Mouse (Mus musculus): ENCODE results near the gene Nus1. TPM values are rescaled to one million over a fixed set of nuclear protein-coding genes. Genes with fewer than 3 reads are reported as not detected.

Gene Nus1
- polyA plus RNA-seq, 1 experiment = 7.3 TPM

DNA sequence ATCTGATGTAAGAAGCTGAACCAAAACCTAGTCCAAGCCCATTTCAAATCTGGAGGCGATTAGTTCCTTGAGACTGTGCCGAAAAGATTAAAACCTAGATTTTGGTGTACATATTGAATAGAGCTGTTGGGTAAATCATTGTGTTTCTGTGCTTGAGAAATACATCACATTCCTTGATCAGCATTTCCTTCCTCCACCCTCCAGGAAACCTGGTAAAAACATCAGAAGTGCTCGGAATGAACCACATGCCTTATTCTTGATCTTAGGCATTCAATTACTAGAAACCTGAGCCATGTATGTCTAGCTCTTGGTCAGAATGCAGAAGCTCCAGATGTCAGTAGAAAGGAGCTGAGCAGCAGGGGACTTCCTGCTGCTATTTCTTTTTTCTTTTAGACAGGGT, 27.9 kb upstream of the Nus1 start:
- H3K36me3 ChIP-seq (ENCODE audit: control insufficient read depth, insufficient read depth, low read length) = no peaks in the 10 kb centered on the region
- 0 out of 2 replicates have a peak, but pooled peaks cover 3% of the 10 kb centered on the region for H3K27me3 ChIP-seq (ENCODE audit: control insufficient read depth, insufficient read depth, low read length)
- WGBS = 71% methylated on average over 3 of the region's 3 CpGs
- no peak overlapping the region for H3K27ac ChIP-seq (ENCODE audit: insufficient read depth, low read length)
- H3K4me3 ChIP-seq (ENCODE audit: extremely low read depth, insufficient read depth, insufficient read length) = no peak overlapping the region
- no peaks in the 10 kb centered on the region for H3K4me1 ChIP-seq (ENCODE audit: control insufficient read depth, insufficient read depth, insufficient read length)
- DNase-seq (ENCODE audit: low read depth in 1 of 2, low spot score in 2 of 2) = no peak
- TF ChIP-seq CTCF (IDR thresholded peaks at IDR 0.05; ENCODE audit: extremely low read depth, insufficient read depth, insufficient read length, insufficient replicate concordance) (no peak), POLR2A (IDR thresholded peaks at IDR 0.05; ENCODE audit: low read depth, low read length) (no peak)

DNA sequence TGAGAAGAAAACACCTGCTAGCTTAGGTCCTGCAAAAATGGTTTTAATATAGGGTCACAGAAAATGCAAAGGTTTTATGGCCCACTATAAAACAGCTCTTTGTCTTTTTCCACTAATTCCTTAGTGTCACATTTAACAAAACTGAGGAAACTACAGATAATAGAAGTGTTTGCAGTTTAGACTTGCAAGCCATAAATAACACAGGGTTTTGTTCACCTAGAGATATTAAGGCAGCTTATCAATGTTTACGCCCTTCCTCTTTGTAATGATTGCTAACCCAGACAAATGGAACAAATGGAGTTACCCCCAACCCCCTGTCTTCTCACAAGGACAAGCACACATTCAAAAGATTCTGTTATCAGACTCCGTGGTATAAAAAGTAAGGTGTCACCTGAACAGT, 26.1 kb upstream of the Nus1 start:
- no peak for DNase-seq (ENCODE audit: low read depth in 1 of 2, low spot score in 2 of 2)
- whole genome bisulfite sequencing = 92% methylated on average over 2 of the region's 2 CpGs

DNA sequence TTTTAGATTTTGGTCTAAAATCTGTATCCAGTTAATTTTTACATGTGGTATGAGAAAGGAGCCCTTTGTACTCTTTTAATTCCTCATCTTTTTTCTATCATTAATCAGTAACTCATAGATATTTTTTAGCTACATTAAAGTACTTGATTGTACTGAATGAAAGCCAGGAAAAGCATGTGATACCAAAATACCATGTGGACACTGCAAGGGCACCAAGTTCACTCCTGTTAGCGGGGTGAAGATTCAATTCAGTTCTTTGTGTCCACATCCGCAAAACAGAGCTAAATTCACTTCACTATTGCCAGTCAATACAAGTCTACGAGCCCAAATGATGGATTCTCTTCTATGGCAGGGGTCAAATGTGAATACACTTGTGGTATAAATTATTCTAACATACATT, 20.7 kb upstream of the Nus1 start:
- Histone ChIP-seq H3K27ac (ENCODE audit: insufficient read depth, low read length) (no peak overlapping the region), H3K27me3 (ENCODE audit: control insufficient read depth, insufficient read depth, low read length) (no peaks in the 10 kb centered on the region), H3K4me3 (ENCODE audit: extremely low read depth, insufficient read depth, insufficient read length) (no peak overlapping the region), H3K4me1 (ENCODE audit: control insufficient read depth, insufficient read depth, insufficient read length) (no peaks in the 10 kb centered on the region), H3K36me3 (ENCODE audit: control insufficient read depth, insufficient read depth, low read length) (no peaks in the 10 kb centered on the region)
- 90% methylated on average over 3 of the region's 3 CpGs for WGBS
- DNase-seq (ENCODE audit: low read depth in 1 of 2, low spot score in 2 of 2) = no peak
- TF ChIP-seq CTCF (IDR thresholded peaks at IDR 0.05; ENCODE audit: extremely low read depth, insufficient read depth, insufficient read length, insufficient replicate concordance) (no peak), POLR2A (IDR thresholded peaks at IDR 0.05; ENCODE audit: low read depth, low read length) (no peak)

More for the DNA sequence above, 26.1 kb upstream of the Nus1 start:
- no peak for TF ChIP-seq CTCF (IDR thresholded peaks at IDR 0.05; ENCODE audit: extremely low read depth, insufficient read depth, insufficient read length, insufficient replicate concordance)
- TF ChIP-seq POLR2A (IDR thresholded peaks at IDR 0.05; ENCODE audit: low read depth, low read length) = no peak
- Histone ChIP-seq H3K27ac (ENCODE audit: insufficient read depth, low read length) (no peak overlapping the region), H3K27me3 (ENCODE audit: control insufficient read depth, insufficient read depth, low read length) (0 out of 2 replicates have a peak, but pooled peaks cover 3% of the 10 kb centered on the region), H3K4me3 (ENCODE audit: extremely low read depth, insufficient read depth, insufficient read length) (no peak overlapping the region), H3K4me1 (ENCODE audit: control insufficient read depth, insufficient read depth, insufficient read length) (no peaks in the 10 kb centered on the region), H3K36me3 (ENCODE audit: control insufficient read depth, insufficient read depth, low read length) (no peaks in the 10 kb centered on the region)

DNA sequence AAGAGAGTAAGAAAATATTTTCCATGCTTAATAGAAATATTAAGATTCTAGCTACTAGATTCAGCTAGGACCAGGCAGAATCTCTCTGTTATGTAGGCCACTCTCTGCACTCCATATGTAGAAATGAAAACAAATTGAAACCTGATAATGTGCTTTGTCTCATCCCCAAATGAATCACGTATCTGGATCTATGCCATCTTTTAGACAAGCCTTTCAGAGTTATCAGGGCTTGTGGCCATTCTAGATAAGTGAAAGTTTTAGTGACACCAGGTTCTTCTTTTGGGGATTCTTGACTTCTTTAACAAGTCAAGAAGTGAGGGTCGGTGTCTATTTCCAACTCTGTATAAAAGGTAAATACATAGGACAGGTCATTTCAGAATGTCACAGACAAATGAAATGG, 18.6 kb upstream of the Nus1 start:
- Histone ChIP-seq H3K4me3 (ENCODE audit: extremely low read depth, insufficient read depth, insufficient read length) (no peak overlapping the region), H3K36me3 (ENCODE audit: control insufficient read depth, insufficient read depth, low read length) (no peaks in the 10 kb centered on the region), H3K27me3 (ENCODE audit: control insufficient read depth, insufficient read depth, low read length) (no peaks in the 10 kb centered on the region), H3K4me1 (ENCODE audit: control insufficient read depth, insufficient read depth, insufficient read length) (no peaks in the 10 kb centered on the region), H3K27ac (ENCODE audit: insufficient read depth, low read length) (no peak overlapping the region)
- 81% methylated on average over 2 of the region's 2 CpGs for WGBS
- TF ChIP-seq POLR2A (IDR thresholded peaks at IDR 0.05; ENCODE audit: low read depth, low read length) (no peak), CTCF (IDR thresholded peaks at IDR 0.05; ENCODE audit: extremely low read depth, insufficient read depth, insufficient read length, insufficient replicate concordance) (no peak)
- no peak for DNase-seq (ENCODE audit: low read depth in 1 of 2, low spot score in 2 of 2)

DNA sequence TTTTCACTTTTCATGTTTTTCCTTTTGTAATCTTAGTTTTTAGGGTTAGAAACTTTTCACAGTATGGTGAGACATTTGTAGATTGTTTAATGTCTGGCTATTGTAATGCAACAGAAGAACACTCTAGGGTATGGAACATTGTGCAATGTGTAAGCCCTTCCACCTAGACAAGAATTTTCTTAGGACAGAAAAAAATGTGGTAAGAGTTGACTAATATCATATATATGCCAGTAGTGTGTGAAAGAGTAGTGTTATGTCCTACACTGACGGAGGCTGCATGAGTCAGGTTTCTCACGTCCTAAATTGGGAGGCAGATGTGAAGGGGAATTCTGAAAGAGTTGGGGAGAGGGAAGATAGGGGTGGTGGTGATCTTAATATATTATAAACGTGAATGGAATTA, 17.6 kb upstream of the Nus1 start:
- H3K36me3 ChIP-seq (ENCODE audit: control insufficient read depth, insufficient read depth, low read length) = no peaks in the 10 kb centered on the region
- H3K27ac ChIP-seq (ENCODE audit: insufficient read depth, low read length) = no peak overlapping the region
- WGBS = 64% methylated on average over 3 of the region's 3 CpGs
- no peaks in the 10 kb centered on the region for H3K4me1 ChIP-seq (ENCODE audit: control insufficient read depth, insufficient read depth, insufficient read length)
- no peak overlapping the region for H3K4me3 ChIP-seq (ENCODE audit: extremely low read depth, insufficient read depth, insufficient read length)
- no peaks in the 10 kb centered on the region for H3K27me3 ChIP-seq (ENCODE audit: control insufficient read depth, insufficient read depth, low read length)
- DNase-seq (ENCODE audit: low read depth in 1 of 2, low spot score in 2 of 2) = no peak
- TF ChIP-seq CTCF (IDR thresholded peaks at IDR 0.05; ENCODE audit: extremely low read depth, insufficient read depth, insufficient read length, insufficient replicate concordance) (no peak), POLR2A (IDR thresholded peaks at IDR 0.05; ENCODE audit: low read depth, low read length) (no peak)

DNA sequence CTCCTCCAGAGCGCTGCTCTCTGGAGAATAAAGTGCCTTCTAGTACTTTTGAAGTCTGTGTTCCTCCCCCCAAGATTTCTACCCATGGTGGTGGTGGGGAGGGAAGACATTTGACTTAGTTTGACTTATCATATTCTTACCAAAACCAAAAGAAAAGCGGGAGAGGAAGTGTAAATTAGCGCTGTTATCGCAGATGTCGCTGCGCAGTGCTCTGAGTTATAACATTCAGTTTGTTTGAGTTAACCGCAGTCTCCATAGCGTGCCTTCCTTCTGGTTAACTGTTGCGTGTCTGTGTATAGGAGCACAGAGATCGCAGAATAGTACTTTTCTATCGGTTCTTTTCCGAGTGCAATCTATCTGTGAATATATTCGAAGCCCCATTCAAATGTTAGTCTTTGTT, 12.2 kb upstream of the Nus1 start:
- no peak overlapping the region for H3K4me3 ChIP-seq (ENCODE audit: extremely low read depth, insufficient read depth, insufficient read length)
- 91% methylated on average over 13 of the region's 13 CpGs for WGBS
- no peak for DNase-seq (ENCODE audit: low read depth in 1 of 2, low spot score in 2 of 2)
- H3K4me1 ChIP-seq (ENCODE audit: control insufficient read depth, insufficient read depth, insufficient read length) = no peaks in the 10 kb centered on the region
- no peaks in the 10 kb centered on the region for H3K36me3 ChIP-seq (ENCODE audit: control insufficient read depth, insufficient read depth, low read length)
- H3K27me3 ChIP-seq (ENCODE audit: control insufficient read depth, insufficient read depth, low read length) = no peaks in the 10 kb centered on the region
- H3K27ac ChIP-seq (ENCODE audit: insufficient read depth, low read length) = no peak overlapping the region
- TF ChIP-seq CTCF (IDR thresholded peaks at IDR 0.05; ENCODE audit: extremely low read depth, insufficient read depth, insufficient read length, insufficient replicate concordance) (no peak), POLR2A (IDR thresholded peaks at IDR 0.05; ENCODE audit: low read depth, low read length) (no peak)

DNA sequence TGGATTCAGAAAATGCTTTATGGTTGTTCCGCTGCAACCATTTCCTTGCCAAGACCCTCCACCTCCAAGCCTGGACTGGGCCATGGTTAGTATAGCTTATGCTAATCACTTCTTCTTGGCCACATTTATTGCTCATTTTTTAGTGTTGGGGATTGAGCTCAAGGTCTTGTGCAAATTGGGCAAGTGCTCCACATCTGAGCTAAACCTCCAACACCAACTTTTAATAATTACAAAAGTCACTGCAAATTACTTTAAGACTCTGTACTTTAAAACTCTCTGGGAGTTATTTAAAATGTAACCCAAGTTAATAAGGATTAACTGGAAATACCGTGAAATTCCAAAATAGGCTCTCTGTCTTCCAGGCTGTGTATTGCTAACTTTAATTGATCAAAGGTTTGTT, 9.8 kb upstream of the Nus1 start:
- DNase-seq (ENCODE audit: low read depth in 1 of 2, low spot score in 2 of 2) = no peak
- TF ChIP-seq POLR2A (IDR thresholded peaks at IDR 0.05; ENCODE audit: low read depth, low read length) (no peak), CTCF (IDR thresholded peaks at IDR 0.05; ENCODE audit: extremely low read depth, insufficient read depth, insufficient read length, insufficient replicate concordance) (no peak)

More for the DNA sequence above, 9.8 kb upstream of the Nus1 start:
- H3K27me3 ChIP-seq (ENCODE audit: control insufficient read depth, insufficient read depth, low read length) = no peaks in the 10 kb centered on the region
- H3K4me3 ChIP-seq (ENCODE audit: extremely low read depth, insufficient read depth, insufficient read length) = no peak overlapping the region
- H3K27ac ChIP-seq (ENCODE audit: insufficient read depth, low read length) = no peak overlapping the region
- 90% methylated on average over 2 of the region's 2 CpGs for WGBS
- no peaks in the 10 kb centered on the region for H3K36me3 ChIP-seq (ENCODE audit: control insufficient read depth, insufficient read depth, low read length)
- no peaks in the 10 kb centered on the region for H3K4me1 ChIP-seq (ENCODE audit: control insufficient read depth, insufficient read depth, insufficient read length)

Measured in spleen, adult 2 months (tissue).